Mouse (Mus musculus) thymus, postnatal 25 days (tissue): ENCODE results near the gene Syne1.
"Not testable (repeated sequence)": the region's sequence is repeated elsewhere in the genome, so short reads cannot be mapped to it uniquely, and the experiment has no call there.

Source experiments
- DNase-seq: peaks from one replicate; pipeline ENCODE4 v3.0.0; 2022

Syne1 gene

DNA sequence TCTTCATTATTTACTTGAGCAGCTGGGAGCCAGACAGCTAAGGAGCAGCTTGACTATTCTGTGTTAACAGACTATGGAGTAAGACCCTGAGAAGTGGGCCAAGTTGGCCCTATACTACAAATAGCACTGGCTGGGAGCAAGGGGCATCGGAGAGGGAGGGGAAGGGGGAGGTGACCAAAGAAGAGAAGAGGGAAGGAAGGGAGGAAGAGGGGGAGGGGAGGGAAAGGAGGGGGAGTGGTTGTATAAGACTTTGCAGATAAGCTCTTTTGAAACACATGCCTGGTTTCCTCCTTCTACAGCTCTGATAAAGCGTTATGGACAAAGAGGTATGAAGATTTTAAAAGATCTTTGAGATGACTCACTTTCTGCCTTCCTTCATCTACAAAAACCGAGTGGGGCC, 36.0 kb downstream of the Syne1 start:
- no peak for DNase-seq

DNA sequence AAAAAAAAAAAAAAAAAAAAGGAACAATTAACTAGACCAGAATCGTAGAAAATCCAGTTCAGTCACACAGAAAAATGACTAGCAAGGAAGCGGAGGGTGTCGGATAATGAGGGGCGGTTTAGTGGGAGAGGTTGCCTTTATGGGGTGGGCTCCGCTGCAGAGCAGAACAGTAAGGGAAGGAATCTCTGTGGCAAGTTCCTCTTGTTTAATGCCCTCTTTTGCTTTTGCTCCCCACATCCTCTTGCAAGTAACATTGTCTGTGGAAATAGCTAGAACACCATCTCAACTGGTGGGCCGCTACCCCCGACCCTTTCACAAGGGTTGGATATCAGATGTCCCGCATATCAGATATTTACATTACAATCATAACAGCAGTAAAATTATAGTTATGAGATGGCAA, 37.1 kb downstream of the Syne1 start:
- no peak for DNase-seq

DNA sequence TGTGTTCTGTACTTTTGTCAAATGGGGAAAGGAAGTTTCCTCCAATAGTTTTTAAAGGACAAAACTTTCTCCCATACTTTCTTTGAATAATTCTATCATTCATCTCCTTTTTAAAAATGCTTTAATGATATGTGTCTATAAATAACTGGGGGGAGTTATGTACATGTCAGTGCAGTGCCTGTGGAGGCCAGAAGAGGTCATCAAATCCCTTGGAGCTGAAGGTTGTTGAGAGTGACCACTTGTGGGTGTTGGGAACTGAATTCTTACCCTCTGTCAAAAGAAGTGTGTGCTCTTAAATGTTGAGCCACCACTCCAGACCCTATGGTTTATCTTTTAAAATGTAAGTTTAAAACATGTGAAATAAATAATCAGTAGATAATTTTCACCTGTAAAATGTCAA, 39.0 kb downstream of the Syne1 start:
- DNase-seq: no peak

DNA sequence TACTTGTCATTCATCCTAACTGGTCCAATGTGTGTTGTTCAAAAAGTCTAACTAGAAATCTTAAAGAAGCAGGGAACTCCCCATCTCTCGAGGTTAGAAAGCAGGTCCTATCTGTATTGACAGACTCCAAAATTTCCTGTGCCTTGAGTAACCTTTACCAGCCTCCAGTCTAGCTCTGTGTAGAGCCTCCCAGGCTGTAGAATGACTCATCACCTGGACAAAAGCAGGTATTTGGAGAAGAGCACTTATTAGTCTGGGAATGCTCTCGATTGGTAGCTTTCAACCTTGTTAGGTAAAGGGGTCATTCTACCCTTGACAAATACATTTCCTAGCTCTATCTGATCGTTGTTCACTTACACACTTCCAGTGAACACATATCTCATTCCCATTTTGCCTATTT, 39.9 kb downstream of the Syne1 start:
- DNase-seq: no peak

DNA sequence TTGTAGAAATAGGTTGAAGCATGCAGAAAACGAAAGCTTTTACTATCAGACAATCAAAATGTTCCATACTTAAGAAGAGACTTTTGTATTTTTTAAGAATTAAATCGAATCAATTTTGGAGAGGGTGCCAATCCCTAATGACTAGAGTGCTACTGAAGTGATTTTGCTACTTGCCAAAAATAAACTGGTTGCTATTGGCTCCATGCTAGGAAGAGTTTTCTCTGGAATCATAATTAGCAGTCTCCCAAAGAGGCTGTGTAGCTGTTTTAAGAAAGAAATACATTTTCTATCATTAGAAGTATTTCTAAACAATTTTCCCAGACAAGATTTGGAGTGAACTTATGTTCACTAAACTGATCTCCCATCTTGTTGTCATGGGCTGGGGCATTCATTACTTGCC, 43.8 kb downstream of the Syne1 start:
- no peak for DNase-seq

DNA sequence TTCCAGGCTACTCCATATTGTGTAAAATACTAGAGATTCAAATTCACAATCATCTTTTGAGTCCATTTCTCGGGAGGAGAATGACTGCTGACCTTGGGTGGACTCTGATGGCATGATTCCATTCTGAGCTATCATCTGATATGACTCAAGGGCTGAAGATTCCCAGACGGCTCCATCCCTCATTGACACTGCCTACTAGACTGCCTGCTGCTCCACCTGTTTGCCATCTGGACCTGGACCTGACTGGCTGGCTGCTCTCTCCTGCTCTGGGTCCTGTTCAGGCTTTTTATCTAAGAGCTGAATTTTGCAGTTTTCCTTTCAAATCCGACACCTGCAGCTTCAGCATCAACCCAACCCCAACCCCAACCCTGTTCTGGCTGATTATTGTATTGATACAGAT, 46.5 kb downstream of the Syne1 start:
- no peak for DNase-seq

DNA sequence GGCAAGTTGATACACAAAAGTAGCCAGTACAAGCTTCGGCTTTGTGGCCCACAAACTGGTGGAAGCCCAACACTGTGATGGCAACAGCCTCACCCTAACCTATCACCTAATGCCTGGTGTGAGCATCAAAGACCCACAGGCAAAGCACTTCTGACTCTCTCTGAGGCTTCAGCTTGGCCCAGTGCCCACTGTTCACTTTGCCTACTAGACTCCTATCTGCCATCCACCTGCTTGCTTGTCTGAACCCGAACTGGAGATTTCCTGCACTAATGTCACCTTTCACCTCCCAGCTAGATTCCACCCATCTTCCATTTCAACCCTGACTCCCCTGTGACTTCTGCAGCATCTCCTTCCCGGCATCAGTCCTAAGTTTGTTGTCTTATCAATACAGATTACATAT, 47.4 kb downstream of the Syne1 start:
- DNase-seq: no peak

DNA sequence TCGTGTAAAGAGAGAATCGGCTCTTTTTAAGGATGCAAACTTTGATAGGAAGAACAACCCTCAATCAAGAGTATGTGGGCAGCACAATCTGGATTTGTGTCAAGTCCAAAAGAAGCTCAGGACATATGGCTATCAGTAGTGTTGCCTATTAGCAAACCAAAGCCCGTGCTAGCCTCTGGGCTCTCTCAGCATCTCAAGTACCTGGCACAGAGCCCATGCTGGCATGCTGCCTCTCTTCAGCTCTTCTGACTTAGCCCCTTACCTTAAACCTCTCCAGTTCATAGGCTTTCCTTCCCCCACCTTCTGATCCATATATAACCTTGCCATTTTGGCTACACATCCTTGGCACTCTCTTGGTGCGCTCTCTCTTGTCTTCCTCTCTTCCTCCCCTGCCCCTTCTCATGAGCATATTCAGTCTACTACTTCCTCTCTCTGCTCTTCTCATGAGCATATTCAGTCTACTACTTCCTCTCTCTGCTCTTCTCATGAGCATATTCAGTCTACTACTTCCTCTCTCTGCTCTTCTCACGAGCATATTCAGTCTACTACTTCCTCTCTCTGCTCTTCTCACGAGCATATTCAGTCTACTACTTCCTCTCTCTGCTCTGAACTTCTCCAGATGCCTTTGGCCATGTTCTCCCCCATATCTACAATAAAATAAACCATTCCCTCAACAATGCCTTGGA, 51.5 kb downstream of the Syne1 start:
- not testable (repeated sequence) for DNase-seq

DNA sequence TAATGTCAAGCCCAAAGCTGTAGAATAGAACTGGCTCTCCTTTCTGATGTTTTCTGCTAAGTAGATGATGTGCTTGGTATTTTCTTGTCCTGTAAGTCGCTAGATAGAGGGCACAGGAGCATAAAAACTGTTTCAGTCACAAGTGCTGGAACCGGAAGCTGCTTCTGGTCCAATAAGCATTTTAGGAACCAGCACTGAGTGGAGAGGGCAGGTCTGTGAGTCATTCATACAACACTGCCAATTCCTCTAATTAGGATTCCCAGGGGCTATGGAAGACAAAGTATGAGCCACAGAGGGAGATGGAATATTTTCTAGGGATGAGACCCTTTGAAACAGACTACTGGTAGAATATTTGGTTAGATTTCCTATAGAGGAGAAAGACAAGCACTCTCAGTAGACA, 53.4 kb downstream of the Syne1 start:
- DNase-seq: no peak

DNA sequence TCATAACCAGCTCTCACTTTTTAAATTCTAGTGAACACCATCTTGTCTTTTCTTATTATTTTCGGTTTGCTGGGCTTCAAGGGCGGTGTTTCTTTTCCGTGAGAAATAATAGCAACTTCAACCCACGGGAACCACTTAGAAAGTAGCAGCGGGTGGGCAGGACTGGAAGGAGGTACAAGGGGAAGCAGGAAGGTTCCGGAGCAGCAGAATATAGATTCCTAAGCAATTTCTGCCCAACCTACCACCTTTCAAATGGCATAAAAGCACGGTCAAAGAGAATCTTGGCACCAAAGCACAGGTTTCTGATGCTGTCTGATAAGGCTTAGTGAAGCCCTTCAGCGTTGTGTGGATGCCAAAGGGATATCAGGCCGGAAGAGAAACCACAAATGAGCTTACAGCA, 60.2 kb downstream of the Syne1 start:
- no peak for DNase-seq

DNA sequence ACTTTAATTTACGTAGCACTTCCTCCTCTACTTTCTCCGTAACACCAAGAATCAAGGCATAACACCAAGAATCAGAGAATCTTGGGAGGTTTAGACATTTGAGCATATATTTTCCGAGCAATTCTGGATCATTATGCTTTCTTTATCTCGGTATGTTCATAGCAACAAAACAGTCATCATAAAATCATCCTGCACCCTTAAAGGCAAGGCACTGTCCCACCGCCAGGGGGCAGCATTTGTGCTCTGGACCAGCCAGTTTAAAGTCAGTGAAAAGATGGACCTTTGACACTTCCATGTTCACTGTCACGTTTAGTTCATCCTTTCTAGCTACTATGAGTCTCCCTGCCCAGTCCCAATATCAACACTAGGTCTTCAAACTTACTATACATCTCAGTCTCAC, 61.3 kb downstream of the Syne1 start:
- peak; percentile 18 for DNase-seq

DNA sequence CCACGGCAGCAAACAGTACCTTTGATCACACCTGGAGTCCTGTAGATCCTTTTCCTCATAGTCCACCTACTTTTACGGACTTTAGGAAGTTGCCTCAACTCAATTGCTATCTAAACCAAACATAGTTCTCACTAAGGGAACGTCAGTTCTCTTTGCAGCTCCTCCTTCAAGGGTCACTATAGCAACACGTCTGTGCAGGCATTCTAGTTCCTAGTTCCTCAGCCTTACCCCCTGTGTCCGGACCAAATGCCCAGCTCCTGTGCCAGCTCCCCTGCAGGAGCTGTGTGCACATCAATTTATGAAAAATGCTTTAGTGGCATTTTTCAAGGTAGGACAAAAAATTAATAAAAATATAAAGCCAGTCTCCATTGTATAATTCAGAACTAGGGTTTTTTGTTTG, 63.2 kb downstream of the Syne1 start:
- no peak for DNase-seq

DNA sequence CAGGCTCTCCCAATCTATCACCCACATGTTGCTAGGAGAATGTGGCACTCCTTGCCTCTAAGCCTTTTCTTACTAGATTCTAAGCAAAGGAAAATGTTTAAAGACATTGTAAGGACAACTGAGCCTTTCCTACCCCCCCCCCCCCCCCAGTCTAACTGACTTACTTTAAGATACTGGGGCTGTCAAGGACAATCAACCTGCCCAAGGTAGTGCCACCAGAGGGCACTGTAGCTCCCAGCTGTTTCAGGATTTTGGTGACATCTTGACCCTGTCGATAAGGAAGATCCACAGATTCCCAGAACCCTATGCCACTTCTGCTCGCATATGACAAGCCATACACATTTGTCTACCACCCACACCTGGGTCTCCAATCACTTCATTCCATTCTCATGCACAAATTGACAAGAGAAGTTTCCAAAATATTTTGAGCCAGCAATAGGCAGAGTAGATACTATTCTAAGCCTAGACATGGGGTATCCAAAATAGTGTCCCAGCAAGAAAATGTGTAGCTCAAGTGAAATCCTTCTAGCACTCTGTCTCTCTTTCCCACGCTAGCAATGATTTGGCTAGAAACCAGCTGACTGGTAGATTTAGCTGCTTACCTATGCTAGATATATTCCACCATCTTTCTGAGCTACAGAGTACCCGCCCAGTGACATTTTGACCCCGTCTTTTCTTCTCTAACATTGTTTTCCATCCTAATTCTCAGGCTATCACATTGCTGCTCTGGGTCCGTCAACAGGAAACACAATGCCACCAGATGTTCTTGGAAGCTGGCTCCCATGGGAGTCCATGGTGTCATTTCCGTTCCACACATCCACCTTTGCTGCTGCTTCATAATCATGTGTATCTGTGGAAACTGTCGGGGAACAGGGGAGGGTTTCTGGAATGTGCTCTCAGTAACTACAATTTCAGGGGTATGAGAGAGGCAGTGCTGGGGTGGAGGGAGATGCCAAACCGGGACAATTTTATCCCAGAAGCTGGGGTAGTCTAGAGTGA, 70.4 kb downstream of the Syne1 start:
- DNase-seq: peak; percentile 23

DNA sequence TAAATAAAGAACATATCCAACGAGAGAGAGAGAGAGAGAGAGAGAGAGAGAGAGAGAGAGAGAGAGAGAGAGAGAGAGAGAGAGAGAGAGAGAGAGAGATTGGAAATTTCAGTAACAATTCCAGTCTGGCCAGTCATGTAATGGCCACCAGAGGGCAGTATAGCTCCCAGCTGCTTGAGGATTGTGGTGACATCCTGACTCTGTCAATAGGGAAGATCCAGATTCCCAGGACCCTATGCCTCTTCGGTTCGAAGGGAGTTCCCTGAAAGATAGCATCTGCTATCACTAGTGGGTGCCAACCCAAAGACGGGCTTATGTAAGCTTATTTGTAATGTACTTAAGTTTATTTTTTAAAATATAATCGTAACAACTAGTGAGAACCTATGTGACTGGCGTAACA, 71.2 kb downstream of the Syne1 start:
- peak; percentile 39 for DNase-seq

DNA sequence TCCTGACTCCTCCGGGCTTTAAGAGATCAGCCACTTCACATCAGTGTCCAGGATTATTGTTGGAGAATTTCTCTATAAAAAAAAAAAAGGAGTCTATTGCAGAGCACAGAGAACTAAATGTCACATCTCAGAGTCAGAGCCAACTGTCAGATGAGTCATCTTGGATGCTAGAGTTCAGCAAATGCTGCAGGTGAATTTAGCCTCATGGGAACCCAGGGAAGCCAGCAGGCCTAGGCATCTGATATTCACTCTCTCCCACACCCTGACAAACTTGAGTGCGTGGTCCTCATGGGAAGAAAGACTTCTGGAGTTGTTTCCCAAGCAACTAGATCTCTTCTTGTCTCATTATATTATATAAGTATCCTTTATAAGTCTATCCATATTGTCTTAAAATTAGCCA, 82.6 kb downstream of the Syne1 start:
- DNase-seq: no peak

DNA sequence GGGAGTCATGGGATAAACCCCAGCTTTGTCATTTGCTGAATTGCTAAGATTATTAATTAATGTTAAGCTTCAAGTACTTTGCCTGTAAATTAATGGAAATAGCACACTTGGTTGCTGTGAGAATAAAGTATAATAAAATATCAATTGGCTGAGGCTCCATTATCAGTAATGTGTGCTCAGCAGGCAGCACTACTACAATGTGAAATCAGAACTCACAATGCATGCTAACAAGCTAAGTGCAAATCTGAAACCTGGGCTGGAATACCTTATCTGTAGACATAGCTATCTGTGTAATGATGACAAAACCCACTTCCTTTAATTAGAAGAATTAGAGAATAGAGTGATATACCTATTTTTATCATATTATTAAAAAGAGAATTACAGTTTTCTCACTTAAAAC, 97.5 kb downstream of the Syne1 start:
- DNase-seq: no peak

DNA sequence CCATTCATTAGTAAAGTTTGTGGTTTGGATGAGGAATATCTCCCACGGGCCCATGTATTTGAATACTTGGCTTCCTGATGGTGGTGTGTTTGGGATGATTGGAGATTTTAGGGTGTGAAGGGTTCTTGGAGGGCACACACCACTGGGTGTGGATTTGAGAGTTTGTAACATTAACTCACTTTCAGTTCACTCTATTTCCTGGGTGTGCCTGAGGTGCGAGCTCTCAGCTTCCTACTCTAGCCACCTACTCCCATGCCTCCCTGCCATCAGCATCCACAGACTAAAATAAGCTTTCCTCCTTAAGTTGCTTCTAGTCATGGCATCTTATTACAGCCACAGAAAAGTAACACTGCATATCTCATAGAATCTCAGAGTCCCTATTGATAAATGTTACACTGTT, 101.3 kb downstream of the Syne1 start:
- DNase-seq: no peak

DNA sequence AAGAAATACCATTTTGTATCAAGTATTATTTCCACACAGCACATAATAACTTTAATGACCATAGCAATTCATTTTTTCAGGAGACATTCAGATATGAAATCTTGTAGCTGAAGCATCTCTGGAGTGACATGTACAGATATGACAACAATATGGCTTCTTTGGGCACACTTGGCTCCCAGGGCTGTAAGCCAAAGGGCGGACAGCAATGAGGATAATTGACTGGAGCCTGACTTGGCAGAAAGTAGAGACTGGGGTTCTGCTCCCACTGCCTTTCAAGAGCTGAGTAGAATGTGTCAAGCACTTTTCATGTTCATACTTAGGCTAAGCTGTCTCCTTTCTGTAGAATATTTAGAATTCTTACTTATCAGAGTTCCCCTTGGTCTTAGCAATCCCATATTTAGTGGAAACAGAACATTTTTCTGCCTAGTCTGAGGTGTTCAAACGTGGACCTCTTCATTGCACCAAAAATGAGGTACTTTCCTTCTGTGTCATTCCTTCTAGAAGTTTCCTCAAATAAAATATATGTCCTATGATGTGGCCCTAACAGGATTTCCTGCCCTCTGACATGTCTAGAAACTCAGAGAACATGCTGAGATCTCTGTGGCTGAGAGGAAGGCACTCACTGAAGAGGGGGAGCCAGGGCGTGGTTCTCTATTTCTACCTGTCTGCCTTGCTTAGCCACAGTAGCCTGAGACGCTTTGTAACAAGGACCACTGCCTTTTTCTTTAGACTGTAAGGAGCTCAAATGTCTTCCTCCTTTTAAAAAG, 103.1 kb downstream of the Syne1 start:
- peak; percentile 25 for DNase-seq

DNA sequence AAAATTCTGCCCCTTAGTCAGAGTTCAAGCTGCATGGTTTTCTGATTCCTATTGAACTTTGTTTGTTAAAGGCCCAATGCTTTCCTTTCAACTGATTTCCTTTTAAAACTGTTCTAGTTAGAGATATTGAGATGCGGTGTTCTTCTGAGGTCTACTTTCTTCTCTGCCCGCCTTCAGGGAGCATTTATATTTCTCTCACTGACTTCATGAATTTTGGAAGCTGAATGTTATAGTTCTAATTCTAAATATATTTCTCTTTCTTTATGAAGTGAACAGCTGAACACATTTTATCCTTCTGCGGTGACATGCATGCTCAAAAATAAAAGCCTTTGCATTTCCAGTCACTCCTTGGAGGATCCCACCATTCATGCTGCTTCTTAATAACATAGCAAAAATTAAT, 106.0 kb downstream of the Syne1 start:
- DNase-seq: no peak

DNA sequence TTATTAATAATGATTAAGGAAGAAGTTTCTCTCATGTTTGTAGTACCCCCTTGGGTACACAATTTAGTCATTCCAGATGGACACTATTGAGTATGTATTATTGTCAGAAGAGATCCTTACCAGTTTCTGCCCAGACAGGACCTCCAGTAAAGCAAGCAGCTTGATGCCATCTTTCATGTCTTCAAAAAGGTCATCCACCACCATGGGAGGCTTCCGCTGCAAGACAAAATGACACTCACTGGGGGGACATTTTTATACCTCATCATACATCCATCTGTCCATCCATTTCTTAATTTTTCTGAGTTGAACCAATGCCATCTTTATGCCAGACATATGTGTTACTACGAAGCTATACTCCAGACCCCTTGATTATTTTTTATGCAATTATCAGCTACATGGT, 108.3 kb downstream of the Syne1 start:
- no peak for DNase-seq

DNA sequence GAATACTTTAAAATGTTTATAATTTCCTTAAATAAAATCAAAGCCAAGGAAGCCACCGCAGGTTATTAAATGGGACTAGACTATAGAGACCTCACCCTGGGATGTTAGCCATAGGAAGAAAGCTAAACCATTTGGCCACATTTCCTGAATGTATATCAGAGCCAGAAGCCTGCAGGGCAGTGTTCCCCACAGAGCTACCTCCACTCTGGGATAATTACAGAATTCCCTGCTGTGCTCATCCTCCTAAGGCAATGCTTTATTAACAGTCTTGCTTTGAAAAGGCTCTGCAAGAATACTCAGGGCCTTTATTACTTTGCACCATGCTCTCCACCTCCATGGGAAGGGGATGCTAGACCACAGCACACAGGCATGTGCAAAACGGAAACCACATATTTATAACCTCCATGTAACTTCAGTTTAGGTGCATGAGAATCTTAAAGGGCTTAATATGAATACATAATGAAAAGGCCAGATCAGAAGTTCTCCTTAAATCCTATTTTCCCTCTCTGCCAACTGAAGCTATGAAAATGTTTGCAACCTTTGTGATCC, 111.4 kb downstream of the Syne1 start:
- DNase-seq: no peak

DNA sequence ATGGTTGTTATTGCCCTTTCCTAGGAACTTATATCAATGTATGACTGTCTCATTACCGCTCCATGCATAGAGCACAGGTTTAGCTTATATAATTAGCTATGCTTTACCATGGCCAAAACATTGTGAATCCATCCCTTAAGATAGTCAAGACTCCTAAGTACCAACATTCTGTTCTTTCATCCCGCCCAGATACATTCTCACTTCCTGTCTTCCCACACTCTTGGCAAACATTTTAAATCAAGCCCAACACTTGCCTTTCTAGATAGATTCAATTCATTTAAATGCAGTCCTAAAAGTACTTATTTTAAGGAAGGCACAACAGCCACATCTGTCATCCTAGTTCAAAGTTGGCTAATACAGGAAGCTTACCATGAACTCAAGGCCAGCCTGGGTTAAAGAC, 113.5 kb downstream of the Syne1 start:
- no peak for DNase-seq

DNA sequence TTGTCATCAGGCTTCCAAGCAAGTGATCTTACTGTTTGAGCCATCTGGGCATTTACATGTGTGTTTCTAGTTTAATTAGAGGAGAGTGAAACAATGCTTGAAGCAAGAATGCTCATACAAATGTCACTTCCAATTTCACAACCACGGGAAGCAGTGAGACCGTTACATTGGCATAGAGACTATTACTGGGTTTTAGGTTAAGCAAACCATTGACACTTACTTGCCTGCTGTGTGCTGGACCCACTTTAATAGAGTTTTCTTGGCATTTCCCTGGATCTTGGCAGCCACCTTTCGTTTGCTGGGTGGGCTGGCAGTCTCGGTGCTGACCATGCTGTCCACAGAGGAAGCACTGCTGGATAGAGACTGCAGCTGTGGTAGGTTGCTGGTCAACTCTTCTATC, 127.3 kb downstream of the Syne1 start:
- no peak for DNase-seq
